In the genomic region with DNA sequence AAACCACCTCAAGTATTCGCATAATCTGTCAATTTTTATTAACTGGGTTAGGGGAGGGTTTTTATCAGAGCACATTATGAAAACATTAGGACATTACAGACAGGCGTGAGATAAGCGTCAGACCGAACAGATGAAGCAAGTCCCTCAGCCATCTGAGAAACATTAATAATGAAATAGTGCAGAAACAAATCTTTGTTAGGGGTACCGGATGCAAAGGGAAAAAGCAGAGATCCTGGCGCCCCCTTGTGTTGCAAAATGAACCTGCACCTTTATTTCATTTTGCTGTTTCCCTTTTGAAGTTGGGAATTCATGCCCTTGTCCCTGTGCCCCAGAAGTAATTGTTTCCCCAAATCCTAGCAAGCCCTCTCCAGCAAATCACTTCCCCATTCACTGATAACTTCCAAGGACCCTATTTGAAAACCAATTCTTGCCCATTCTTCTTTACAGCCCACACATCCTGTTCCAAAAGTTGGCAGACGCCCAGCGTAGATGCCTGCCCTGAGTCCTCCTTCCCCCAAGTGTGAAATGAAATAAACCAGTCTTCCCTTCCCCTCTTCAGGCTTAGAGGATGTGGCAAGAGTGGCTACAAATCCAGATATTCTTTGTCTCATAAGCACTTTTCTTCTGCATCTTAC, we compare ENCODE assay signal across 10 mouse cellular contexts.
DNase-seq lines count a peak whose midpoint lies in the region; ATAC-seq and TF ChIP-seq lines count a peak whose summit lies in the region.
"Had no signal": no experiment of that assay in that cellular context is flagged by ENCODE, and none has a peak within 500 bp of the region (broad histone marks: within the 10 kb centered on the region; RNA-seq: fewer than 3 reads in every experiment).

No protein-coding gene starts in this region.

- no peaks in the 10 kb centered on the region for H3K27me3 ChIP-seq in hindbrain, embryonic 11.5 days (ENCODE audit: control insufficient read depth, insufficient read depth, low read length)
- H3K27me3 ChIP-seq in hindbrain, embryonic 16.5 days (replicated peaks; ENCODE audit: control insufficient read depth, insufficient read depth, low read length) = no peaks in the 10 kb centered on the region
- H3K27me3 ChIP-seq in ES-Bruce4 (ENCODE audit: control insufficient read depth, insufficient read depth, low read length, poor library complexity, severe bottlenecking) = no peaks in the 10 kb centered on the region
- no peaks in the 10 kb centered on the region for H3K27me3 ChIP-seq in embryonic facial prominence, embryonic 14.5 days (replicated peaks; ENCODE audit: control insufficient read depth, insufficient read depth, low read length)
- H3K27me3 ChIP-seq: embryonic facial prominence, embryonic 12.5 days; limb, embryonic 15.5 days had no signal

- peak; percentile 14 for TF ChIP-seq CTCF in ES-Bruce4 (IDR thresholded peaks at IDR 0.05; ENCODE audit: low read depth, low read length)

- TF ChIP-seq EP300 in ES-Bruce4 (IDR thresholded peaks at IDR 0.05; ENCODE audit: insufficient read depth, low read depth, low read length) = no peak

- H3K4me2 ChIP-seq in hindbrain, embryonic 11.5 days (replicated peaks; ENCODE audit: low read depth, low read length) = no peak overlapping the region
- no peak overlapping the region for H3K4me2 ChIP-seq in hindbrain, embryonic 16.5 days (ENCODE audit: low read length)
- no peak overlapping the region for H3K4me2 ChIP-seq in embryonic facial prominence, embryonic 14.5 days (ENCODE audit: low read depth, low read length)
- H3K4me2 ChIP-seq: embryonic facial prominence, embryonic 12.5 days; limb, embryonic 15.5 days had no signal

- no peak for ATAC-seq in hindbrain, embryonic 11.5 days (ENCODE audit: low FRiP score)
- no peak for ATAC-seq in hindbrain, embryonic 16.5 days
- ATAC-seq in embryonic facial prominence, embryonic 14.5 days (ENCODE audit: low read depth) = no peak

- H3K4me1 ChIP-seq in hindbrain, embryonic 11.5 days (replicated peaks; ENCODE audit: control insufficient read depth, insufficient read depth, low read length) = peaks cover 10% of the 10 kb centered on the region; the same call in 1 of the 2 replicates
- peaks cover 3% of the 10 kb centered on the region for H3K4me1 ChIP-seq in hindbrain, embryonic 16.5 days (ENCODE audit: control insufficient read depth, insufficient read depth, low read depth, low read length)
- peaks cover 4% of the 10 kb centered on the region for H3K4me1 ChIP-seq in ES-Bruce4 (ENCODE audit: control insufficient read depth, insufficient read depth, low read length)
- peaks cover 27% of the 10 kb centered on the region for H3K4me1 ChIP-seq in embryonic facial prominence, embryonic 14.5 days (ENCODE audit: control insufficient read depth, insufficient read depth, low read length)

- H3K4me3 ChIP-seq in hindbrain, embryonic 11.5 days (ENCODE audit: low read depth, low read length) = no peak overlapping the region
- H3K4me3 ChIP-seq in hindbrain, embryonic 16.5 days (ENCODE audit: low read length) = no peak overlapping the region
- no peak overlapping the region for H3K4me3 ChIP-seq in ES-Bruce4 (ENCODE audit: low read depth, low read length)
- H3K4me3 ChIP-seq in embryonic facial prominence, embryonic 14.5 days (ENCODE audit: low read depth, low read length) = no peak overlapping the region
- H3K4me3 ChIP-seq: embryonic facial prominence, embryonic 12.5 days; limb, embryonic 15.5 days had no signal

- H3K9me3 ChIP-seq in hindbrain, embryonic 11.5 days (ENCODE audit: control insufficient read depth, low read length) = no peaks in the 10 kb centered on the region
- H3K9me3 ChIP-seq in hindbrain, embryonic 16.5 days (ENCODE audit: control insufficient read depth, low read length) = no peaks in the 10 kb centered on the region
- H3K9me3 ChIP-seq in ES-Bruce4 (replicated peaks; ENCODE audit: control insufficient read depth, insufficient read depth, low read length, poor library complexity, severe bottlenecking) = no peaks in the 10 kb centered on the region
- H3K9me3 ChIP-seq in embryonic facial prominence, embryonic 14.5 days (ENCODE audit: control insufficient read depth, low read length) = no peaks in the 10 kb centered on the region
- H3K9me3 ChIP-seq: embryonic facial prominence, embryonic 12.5 days; limb, embryonic 15.5 days had no signal

- no peak overlapping the region for H3K9ac ChIP-seq in hindbrain, embryonic 11.5 days (ENCODE audit: low read depth, low read length)
- no peak overlapping the region for H3K9ac ChIP-seq in hindbrain, embryonic 16.5 days (ENCODE audit: low read depth, low read length)
- no peak overlapping the region for H3K9ac ChIP-seq in ES-Bruce4 (ENCODE audit: low read depth, poor library complexity, severe bottlenecking)
- H3K9ac ChIP-seq in embryonic facial prominence, embryonic 14.5 days (ENCODE audit: low read depth, low read length) = no peak overlapping the region
- H3K9ac ChIP-seq: embryonic facial prominence, embryonic 12.5 days; limb, embryonic 15.5 days had no signal

- WGBS in hindbrain, embryonic 11.5 days = 51% methylated on average over 8 of the region's 8 CpGs
- 35% methylated on average over 8 of the region's 8 CpGs for WGBS in hindbrain, embryonic 16.5 days
- WGBS in embryonic facial prominence, embryonic 14.5 days = 34% methylated on average over 8 of the region's 8 CpGs

- H3K36me3 ChIP-seq in hindbrain, embryonic 11.5 days (ENCODE audit: control insufficient read depth, insufficient read depth, low read length) = no peaks in the 10 kb centered on the region
- H3K36me3 ChIP-seq in hindbrain, embryonic 16.5 days (ENCODE audit: control insufficient read depth, insufficient read depth, low read length) = no peaks in the 10 kb centered on the region
- no peaks in the 10 kb centered on the region for H3K36me3 ChIP-seq in ES-Bruce4 (ENCODE audit: control insufficient read depth, insufficient read depth, low read length, poor library complexity, severe bottlenecking)
- no peaks in the 10 kb centered on the region for H3K36me3 ChIP-seq in embryonic facial prominence, embryonic 14.5 days (ENCODE audit: control insufficient read depth, insufficient read depth, low read length)
- H3K36me3 ChIP-seq: embryonic facial prominence, embryonic 12.5 days; limb, embryonic 15.5 days had no signal

- TF ChIP-seq POLR2A in ES-Bruce4 (IDR thresholded peaks at IDR 0.05; ENCODE audit: insufficient read depth, low read length) = no peak

- no peak overlapping the region for H3K27ac ChIP-seq in hindbrain, embryonic 11.5 days (ENCODE audit: low read depth, low read length)
- no peak overlapping the region for H3K27ac ChIP-seq in hindbrain, embryonic 16.5 days (ENCODE audit: low read depth, low read length)
- no peak overlapping the region for H3K27ac ChIP-seq in ES-Bruce4 (ENCODE audit: insufficient read depth, low read length)
- H3K27ac ChIP-seq in embryonic facial prominence, embryonic 14.5 days (replicated peaks; ENCODE audit: low read depth, low read length) = no peak overlapping the region
- H3K27ac ChIP-seq: limb, embryonic 15.5 days had no signal

- DNase-seq in hindbrain, embryonic 11.5 days (ENCODE audit: low spot score) = peak; percentile 85
- peak; percentile 60 for DNase-seq in 416B (ENCODE audit: low read depth)
- peak; percentile 62 for DNase-seq in embryonic facial prominence, embryonic 14.5 days (ENCODE audit: low spot score)
- peak; percentile 70 for DNase-seq in kidney, postnatal 14 days
- DNase-seq in lung, postnatal 25 days (ENCODE audit: low spot score) = peak; percentile 55
- DNase-seq in ovary, adult 18-20 months (ENCODE audit: low spot score) = no peak
